Mouse (Mus musculus): ENCODE data around the gene Fam174b.

- TF ChIP-seq CTCF (IDR thresholded peaks at IDR 0.05; ENCODE audit: insufficient read depth, low read length) (no peak), POLR2A (IDR thresholded peaks at IDR 0.05; ENCODE audit: borderline replicate concordance, extremely low read depth, low read depth, low read length) (no peak)
Observed at GRCm38 (mm10) chr7:73772275-73772765, 32.2 kb downstream of the Fam174b start.

Measured in lung, adult 2 months (tissue).